Mouse (Mus musculus) adrenal gland, postnatal 25 days (tissue): ENCODE measurements around the gene Sh3pxd2a. TPM values are rescaled to one million over a fixed set of nuclear protein-coding genes. Genes with fewer than 3 reads are reported as not detected.
A peak's percentile ranks its signal among the peaks of the same experiment; 100 is the strongest.

Experiments
- DNase-seq: peaks from one replicate; pipeline ENCODE4 v3.0.0; 2021; ENCODE audit warnings: mixed read lengths
- total RNA-seq: library from RNA; stranded (reverse); gene quantifications from 2 replicates; pipeline ENCODE4 v1.2.3, GENCODE M21; 2021

Gene Sh3pxd2a
- total RNA-seq, 1 experiment from 2014 or later = 36.2 TPM

DNA sequence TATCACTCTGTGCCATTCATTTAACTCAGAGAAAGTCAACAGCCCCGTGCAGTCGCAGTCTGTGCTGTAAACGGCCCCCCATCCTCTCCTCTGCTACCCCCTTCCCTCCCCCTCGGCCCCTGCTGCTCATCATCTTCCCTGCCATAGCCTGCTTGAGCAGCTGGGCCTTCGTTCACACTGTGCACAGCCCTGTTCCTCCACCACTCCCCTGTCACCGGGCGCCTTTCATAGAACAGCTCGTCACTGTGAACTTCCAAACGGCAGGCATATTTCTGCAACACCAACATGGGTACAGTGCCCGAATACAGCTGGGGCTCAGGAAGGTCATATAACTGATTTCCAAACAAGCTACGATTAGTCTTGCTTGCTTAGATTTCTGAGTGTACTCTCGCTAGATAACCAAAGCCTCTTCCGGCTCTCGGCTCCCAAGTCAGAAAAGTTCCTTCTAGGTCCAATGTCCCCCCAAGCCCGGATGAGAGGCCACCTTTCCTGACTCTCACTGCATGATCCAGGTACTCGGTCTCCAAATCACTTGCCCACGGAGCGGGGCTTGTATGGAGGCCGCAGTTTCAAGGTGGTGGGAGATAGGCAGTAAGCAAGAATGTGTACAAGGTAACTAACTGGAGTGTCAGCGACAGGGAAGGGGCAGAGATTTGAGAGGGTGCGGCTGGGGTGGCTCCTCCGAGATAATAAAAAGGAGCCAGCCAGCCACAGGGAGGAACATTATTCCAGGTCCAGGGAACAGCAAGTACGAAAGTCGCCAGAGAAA lies 125.6 kb downstream of the Sh3pxd2a start:
- DNase-seq = no peak

- peak; percentile 95 for DNase-seq
Observed at GRCm38 (mm10) chr19:47337743-47338142, 126.5 kb downstream of the Sh3pxd2a start.

DNA sequence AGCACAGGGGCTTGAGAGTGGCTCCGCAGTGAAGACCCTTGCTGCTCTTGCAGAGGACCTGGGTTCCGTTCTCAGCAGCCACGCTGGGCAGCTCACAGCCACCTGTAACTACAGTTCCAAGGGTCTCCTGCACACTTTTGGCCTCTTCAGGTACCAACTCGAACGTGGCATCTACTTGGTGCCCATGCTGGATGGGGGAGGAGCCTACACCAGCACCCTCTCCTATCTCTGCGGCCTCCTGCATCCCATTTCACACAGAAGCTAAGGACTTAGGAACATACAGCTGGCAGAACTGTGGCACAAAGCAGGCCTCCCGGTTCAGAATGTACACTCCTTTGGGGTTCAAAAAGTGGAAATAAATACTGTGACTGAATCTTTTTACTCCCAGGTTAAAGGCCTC lies 127.0 kb downstream of the Sh3pxd2a start:
- no peak for DNase-seq

DNA sequence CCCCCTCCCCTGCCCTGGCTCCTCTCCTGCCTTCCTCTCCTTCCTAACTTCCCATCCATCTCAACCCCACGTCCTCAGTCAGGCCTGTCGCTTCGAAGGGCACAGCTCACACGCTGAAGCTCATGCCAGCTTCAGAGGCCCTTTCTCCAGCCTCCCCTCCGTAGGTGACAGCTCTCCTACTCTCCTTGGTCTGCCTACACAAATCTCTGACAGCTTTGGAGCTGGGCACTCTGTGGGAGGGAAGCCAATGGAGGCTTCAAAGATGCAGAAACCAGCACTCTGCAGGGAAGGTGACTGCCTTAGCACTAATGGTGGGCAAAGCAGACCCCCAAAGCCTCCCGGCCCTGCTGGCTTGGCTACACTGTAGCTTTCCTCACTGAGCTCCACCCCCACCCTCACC lies 128.9 kb downstream of the Sh3pxd2a start:
- DNase-seq = no peak

- DNase-seq = no peak
Observed at GRCm38 (mm10) chr19:47334713-47335112, 129.5 kb downstream of the Sh3pxd2a start.

DNA sequence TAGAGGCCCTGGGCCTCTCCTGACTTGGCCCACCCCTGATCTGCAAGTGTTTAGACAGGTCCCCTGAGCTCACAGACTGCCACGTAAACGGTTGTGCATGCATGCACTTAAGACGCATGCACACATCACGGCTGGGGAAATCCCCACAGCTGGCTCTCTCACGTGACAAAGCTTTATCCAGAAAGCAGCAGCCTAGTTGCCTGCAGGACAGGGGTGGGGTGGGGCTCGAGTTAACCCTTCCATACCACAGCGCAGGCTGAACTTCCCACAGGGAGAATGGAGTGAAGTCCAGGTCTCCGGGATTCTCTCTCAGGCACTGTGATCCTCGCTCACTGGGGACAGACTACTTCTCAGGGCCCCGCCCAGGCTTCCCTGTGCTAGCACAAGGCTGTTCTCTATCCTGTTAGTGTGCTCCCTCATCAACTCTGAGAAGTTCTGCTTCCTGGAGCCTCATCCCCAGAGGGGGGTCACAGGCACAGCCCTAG lies 133.4 kb downstream of the Sh3pxd2a start:
- DNase-seq = no peak

DNA sequence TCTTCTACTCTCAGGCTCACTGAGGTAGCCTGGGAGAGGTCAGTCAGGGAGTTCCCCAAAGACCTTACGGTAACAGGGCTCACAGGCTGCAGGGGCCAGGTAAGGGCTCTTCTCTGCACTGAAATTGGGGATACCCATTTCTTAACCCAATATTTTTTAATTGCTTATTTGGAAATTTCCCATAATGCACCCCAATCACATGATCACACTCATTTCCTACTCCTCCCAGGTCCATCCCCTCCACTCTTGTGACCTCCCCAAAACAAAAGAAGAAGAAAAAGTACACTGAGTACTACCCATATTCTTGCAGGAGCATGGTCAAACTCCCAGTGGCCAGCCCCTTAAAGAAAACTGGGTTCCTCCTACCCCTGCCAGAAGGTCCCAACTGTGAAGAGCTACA lies 135.1 kb downstream of the Sh3pxd2a start:
- DNase-seq = no peak

DNA sequence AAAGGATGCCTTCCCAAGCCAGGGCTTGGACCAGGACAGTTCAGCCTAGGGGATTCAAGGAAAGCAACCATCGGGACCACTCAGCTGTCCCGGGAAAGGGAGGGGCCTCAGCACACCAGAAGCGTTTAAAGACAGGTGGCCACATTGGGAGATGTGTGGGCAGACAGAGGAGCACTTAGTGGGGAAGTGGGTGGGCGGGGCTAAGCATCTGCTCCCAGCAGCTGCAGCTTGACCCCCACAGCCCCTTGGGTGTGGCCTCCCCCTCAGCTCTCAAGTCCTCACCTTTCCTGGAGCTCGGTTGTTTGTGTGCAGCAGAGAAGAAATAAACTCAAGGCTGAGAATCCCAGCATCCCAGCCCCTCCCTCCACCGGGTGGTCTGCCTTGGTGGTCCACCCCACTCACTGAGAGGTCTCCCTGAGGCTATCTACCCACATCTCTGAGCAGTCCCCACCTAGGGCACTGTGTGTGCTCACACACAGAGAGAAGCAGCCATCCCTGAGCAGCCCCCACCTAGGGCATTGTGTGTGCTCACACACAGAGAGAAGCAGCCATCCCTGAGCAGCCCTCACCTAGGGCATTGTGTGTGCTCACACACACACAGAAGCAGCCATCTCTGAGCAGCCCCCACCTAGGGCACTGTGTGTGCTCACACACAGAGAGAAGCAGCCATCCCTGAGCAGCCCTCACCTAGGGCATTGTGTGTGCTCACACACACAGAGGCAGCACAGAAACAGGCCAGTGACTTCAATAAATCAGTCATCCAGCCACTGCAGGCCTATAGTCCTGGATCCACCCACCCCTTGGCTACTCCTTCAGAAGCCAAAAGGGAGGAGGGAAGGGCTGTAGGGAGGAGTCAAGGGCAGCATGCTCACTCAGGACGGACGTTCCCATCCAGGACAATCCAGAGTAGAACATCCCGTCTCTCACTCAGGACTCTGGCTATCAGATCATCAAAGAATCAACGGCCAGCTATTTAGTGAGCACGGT lies 136.0 kb downstream of the Sh3pxd2a start:
- DNase-seq = no peak

GRCm38 (mm10) chr19:47325881-47326280 lies 138.3 kb downstream of the Sh3pxd2a start:
- DNase-seq = no peak

GRCm38 (mm10) chr19:47323096-47323849 lies 140.9 kb downstream of the Sh3pxd2a start:
- DNase-seq = no peak

- DNase-seq = no peak
Observed at GRCm38 (mm10) chr19:47320331-47320668, 143.9 kb downstream of the Sh3pxd2a start.

DNA sequence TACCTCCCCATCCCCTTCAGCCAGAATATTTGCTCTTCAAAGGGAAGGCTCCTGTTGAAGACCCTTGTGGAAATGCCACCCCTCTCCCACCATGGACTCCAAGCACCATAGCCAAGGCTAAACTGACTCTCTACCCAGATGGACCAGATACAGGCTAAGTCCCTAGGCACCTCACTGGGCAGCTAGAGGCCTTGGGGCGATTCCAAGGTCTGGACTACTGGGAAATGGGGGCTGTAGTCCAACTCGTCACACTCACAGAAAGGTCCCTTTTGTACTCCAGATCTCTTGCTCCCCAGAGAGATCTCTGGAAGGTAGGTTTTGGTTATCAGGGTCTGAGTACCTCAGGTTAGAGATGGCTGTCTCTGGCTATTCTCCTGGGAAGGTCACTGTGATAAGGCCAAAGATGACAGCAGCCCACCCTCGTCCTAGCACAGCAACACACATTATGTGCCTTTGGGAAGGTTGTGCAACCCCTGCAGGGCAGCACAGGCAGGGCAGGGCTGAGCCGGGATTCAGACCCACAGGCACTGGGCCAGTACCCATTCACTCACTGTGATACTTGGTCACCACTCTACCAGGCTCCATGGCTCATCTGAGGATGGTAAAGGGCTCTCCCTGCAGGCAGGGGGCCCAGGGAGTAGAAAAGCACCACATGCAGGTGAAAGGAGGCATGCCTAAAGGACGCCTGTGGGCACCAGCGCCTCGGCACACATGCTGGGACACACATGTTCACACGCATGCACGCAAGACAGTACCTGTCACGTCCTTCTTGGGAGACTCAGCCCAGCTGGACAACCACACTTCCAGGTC lies 144.5 kb downstream of the Sh3pxd2a start:
- DNase-seq = no peak

GRCm38 (mm10) chr19:47319061-47319460 lies 145.1 kb downstream of the Sh3pxd2a start:
- no peak for DNase-seq

DNA sequence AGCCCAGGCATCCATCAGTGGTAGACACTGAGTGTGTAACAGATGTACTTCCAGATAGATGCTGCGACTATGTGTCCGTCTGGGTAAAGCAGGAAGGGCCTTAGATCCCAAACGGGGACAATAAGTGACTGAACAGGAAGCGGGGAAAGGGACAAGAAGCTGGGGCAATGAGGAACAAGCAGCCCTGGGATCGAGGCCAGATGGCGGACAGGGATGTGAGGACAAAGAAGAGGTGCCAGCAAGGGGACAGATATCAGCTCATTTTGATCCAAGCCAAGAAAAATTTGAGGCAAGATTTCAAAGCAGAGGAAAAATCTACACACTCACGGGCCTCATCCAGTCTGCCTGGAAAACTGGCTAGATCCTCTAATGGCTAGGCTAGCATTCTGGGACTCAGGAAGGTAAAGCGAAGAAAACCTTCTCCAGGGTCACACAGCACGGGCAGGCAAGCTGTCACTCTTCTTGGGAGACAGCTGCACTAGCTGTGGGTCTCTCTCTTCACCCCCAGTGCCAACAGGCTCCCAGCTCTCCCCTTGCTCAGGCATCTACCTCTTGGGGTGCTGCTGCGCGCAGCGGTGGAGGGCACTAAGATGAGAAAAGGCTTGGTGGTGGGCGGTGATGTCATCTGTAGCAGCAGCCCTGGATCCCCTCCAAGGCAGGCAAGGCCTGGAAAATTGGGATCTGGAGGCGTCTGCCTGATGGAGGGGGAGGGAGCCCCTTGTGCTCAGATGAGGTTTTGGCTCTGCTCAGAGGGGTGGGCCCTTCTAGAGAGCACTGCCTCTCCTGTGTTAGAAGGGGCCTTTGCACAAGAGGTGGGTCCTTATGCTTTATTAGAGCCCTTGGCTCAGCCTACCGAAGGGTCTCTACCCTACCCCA lies 146.9 kb downstream of the Sh3pxd2a start:
- DNase-seq = no peak

DNA sequence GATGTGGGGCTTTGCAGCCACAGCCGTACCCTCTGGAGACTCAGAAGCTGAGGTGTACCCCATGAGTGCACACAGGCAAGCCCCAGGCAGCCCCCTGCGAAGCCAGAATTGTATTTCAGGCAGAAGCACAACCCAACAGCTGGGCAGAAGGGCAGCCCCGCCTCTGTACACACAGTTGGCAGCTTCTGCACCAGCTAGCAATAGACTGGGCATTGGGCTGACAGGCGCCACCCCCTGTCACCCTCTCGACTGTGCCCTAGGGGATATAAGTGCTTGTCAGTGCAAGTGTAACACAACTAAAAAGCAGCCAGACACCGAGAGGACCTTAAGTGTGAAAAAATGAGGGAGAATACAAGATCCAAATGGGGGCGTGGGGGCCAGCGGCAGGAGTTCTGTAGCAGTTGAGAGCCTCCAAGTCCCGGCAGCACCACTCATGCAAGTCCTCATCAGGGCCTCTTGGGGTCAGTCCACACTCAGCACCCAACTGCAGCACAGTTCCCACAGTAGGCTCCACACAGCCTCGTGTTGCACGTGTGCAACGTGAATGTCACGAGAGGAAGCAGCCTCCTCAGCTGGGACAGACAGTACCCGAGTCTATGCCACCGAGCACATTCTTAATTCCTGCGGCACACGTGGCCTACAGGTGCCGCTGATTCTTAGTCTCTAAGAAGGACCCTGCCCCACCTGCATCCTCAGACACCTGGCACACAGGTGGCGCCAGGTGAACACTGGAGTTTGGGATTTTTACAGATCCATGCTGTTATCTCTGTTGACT lies 147.7 kb downstream of the Sh3pxd2a start:
- no peak for DNase-seq

DNA sequence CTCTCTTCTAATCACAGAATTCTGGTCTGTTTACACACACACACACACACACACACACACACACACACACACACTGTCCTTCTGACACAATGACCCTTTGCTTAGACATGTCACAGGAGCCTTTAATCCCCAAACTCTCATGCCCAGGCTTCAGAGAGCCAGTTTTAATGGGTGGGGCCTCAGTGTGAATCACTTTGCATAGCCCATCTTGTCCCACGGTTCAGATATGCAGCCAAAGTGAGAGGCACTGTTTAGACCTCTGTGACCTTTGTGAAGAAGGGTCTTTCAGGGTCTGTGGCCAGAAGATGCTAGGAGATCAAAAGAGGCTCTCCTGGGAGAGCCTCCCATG lies 148.3 kb downstream of the Sh3pxd2a start:
- DNase-seq = no peak

DNA sequence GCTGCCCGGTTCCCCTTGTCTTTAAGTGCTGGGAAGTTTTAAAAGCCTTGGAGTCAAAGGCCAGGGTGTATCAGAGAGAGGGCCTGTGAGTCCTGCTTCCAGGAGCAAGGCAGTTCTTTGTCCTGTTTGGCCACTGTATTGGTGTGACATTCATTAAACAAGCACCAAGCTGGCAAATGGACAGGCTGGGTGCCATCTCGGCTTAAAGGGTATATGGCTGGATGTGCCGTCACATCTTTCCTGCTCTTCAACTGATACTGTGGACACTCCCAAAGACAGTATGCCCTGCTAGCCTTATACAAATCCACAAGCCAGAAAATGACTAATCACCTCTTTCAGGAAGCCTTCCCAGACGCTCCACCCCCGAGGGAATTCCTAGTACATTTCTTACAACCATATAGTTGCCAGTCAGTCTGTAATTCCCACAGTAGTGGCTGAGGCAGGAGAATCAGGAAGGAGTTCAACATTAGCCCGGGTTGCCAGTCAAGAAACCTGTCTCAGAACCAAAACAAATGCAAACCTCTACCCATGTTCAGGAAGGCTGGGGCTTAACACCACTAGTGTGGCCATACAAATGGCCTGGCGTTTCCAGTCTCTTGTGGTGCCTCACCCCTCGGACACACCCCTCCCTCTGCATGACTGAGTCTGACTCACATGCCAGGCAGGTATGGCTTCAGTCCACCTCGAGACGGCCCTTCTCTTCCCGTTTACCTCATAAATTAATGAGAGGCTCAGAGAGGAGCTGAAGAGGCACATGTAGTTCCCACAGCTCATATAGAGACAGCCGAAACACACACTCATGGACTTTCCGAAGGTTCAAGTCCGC lies 148.9 kb downstream of the Sh3pxd2a start:
- no peak for DNase-seq

- DNase-seq = peak; percentile 59
Observed at GRCm38 (mm10) chr19:47314076-47314941, 149.9 kb downstream of the Sh3pxd2a start.
